Mouse (Mus musculus) heart, adult 2 months (tissue): Measurements from ENCODE around the gene Dnaaf3.

ENCODE experiments used
- CTCF ChIP-seq: fragments of 200-600 bp; IDR thresholded peaks from 2 replicates; pipeline ENCODE4 v1.8.1; 2022; ENCODE audit warnings: antibody characterized with exemption, mild to moderate bottlenecking, moderate library complexity
- POLR2A ChIP-seq: fragments of 200-500 bp; IDR thresholded peaks from 2 replicates; pipeline ENCODE4 v1.6.1; 2011; ENCODE audit warnings: mild to moderate bottlenecking, low read depth, low read length, control low read depth; ENCODE audit not compliant: insufficient read depth

GRCm38 (mm10) chr7:4496468-4496867, 35.8 kb downstream of the Dnaaf3 start:
- TF ChIP-seq POLR2A (no peak), CTCF (no peak)
